15 mouse cellular contexts compared by ENCODE assay signal in genomic region chr2:157841121-157841520, GRCm38 (mm10).
A peak's percentile ranks its signal among the peaks of the same experiment; 100 is the strongest.
DNase-seq lines count a peak whose midpoint lies in the region; ATAC-seq lines count a peak whose summit lies in the region.
"Had no signal": no experiment of that assay in that cellular context is flagged by ENCODE, and none has a peak within 500 bp of the region (broad histone marks: within the 10 kb centered on the region; RNA-seq: fewer than 3 reads in every experiment).

No protein-coding gene starts in this region.

- H3K36me3 ChIP-seq in kidney, embryonic 15.5 days: peaks cover 6% of the 10 kb centered on the region; the same call in 1 of the 2 replicates
- H3K36me3 ChIP-seq in forebrain, embryonic 16.5 days (ENCODE audit: control insufficient read depth, insufficient read depth): no peaks in the 10 kb centered on the region
- H3K36me3 ChIP-seq in midbrain, embryonic 15.5 days (replicated peaks): no peaks in the 10 kb centered on the region

- intact Hi-C loops in left cerebral cortex, postnatal 25 days (cut with DNase I): no loop called here

- H3K4me2 ChIP-seq in kidney, embryonic 15.5 days: no peak overlapping the region
- H3K4me2 ChIP-seq in forebrain, embryonic 16.5 days (ENCODE audit: low read length): no peak overlapping the region
- no peak overlapping the region for H3K4me2 ChIP-seq in midbrain, embryonic 15.5 days
- H3K4me2 ChIP-seq: liver, embryonic 12.5 days had no signal

- 41% methylated on average over 6 of the region's 6 CpGs for WGBS in kidney, embryonic 15.5 days
- WGBS in forebrain, embryonic 16.5 days: 52% methylated on average over 6 of the region's 6 CpGs
- 64% methylated on average over 6 of the region's 6 CpGs for WGBS in midbrain, embryonic 15.5 days

- H3K27ac ChIP-seq in kidney, embryonic 15.5 days: peak overlapping the region; percentile 56; the same call in 1 of the 2 replicates
- peak overlapping the region; percentile 1; the same call in 1 of the 2 replicates for H3K27ac ChIP-seq in forebrain, embryonic 16.5 days (ENCODE audit: low read length)
- H3K27ac ChIP-seq in midbrain, embryonic 15.5 days: peak overlapping the region; percentile 49
- H3K27ac ChIP-seq: heart, adult 2 months; left cerebral cortex, adult 2 months; liver, embryonic 12.5 days had no signal

- no peaks in the 10 kb centered on the region for H3K9me3 ChIP-seq in kidney, embryonic 15.5 days (replicated peaks)
- no peaks in the 10 kb centered on the region for H3K9me3 ChIP-seq in forebrain, embryonic 16.5 days (ENCODE audit: control insufficient read depth, low read length)
- H3K9me3 ChIP-seq in midbrain, embryonic 15.5 days: no peaks in the 10 kb centered on the region
- H3K9me3 ChIP-seq: liver, embryonic 12.5 days had no signal

- no peak overlapping the region for H3K9ac ChIP-seq in kidney, embryonic 15.5 days
- H3K9ac ChIP-seq in forebrain, embryonic 16.5 days (replicated peaks; ENCODE audit: low read depth, low read length): no peak overlapping the region
- no peak overlapping the region for H3K9ac ChIP-seq in midbrain, embryonic 15.5 days
- H3K9ac ChIP-seq: liver, embryonic 12.5 days had no signal

- DNase-seq in kidney, adult 11 months: no peak
- DNase-seq in R1 (ENCODE audit: low read depth, low spot score): peak; percentile 81
- no peak for DNase-seq in left cerebral cortex, postnatal 25 days (ENCODE audit: low spot score in 2 of 2)
- DNase-seq in urinary bladder, adult 2 months (ENCODE audit: low spot score): no peak
- DNase-seq: cerebellum, adult 8-10 months; heart, postnatal 4 days; kidney, postnatal 10 days had no signal

- no peak for ATAC-seq in kidney, embryonic 15.5 days (replicated peaks; ENCODE audit: low FRiP score)
- ATAC-seq in forebrain, embryonic 16.5 days: peak; percentile 39; the same call in 1 of the 2 replicates
- ATAC-seq in midbrain, embryonic 15.5 days (replicated peaks): no peak
- no peak for ATAC-seq in frontal cortex, adult (ENCODE audit: low TSS enrichment)
- ATAC-seq: liver, embryonic 12.5 days had no signal

- H3K4me1 ChIP-seq in kidney, embryonic 15.5 days: peaks cover 33% of the 10 kb centered on the region
- peaks cover 5% of the 10 kb centered on the region for H3K4me1 ChIP-seq in forebrain, embryonic 16.5 days (replicated peaks; ENCODE audit: control insufficient read depth, insufficient read depth, low read length)
- peaks cover 16% of the 10 kb centered on the region for H3K4me1 ChIP-seq in midbrain, embryonic 15.5 days
- H3K4me1 ChIP-seq: liver, embryonic 12.5 days had no signal

- no peaks in the 10 kb centered on the region for H3K27me3 ChIP-seq in kidney, embryonic 15.5 days
- H3K27me3 ChIP-seq in forebrain, embryonic 16.5 days (replicated peaks; ENCODE audit: control insufficient read depth, insufficient read depth, low read length): no peaks in the 10 kb centered on the region
- H3K27me3 ChIP-seq in midbrain, embryonic 15.5 days (replicated peaks): no peaks in the 10 kb centered on the region
- H3K27me3 ChIP-seq: liver, embryonic 12.5 days had no signal

- no peak overlapping the region for H3K4me3 ChIP-seq in kidney, embryonic 15.5 days (replicated peaks)
- H3K4me3 ChIP-seq in forebrain, embryonic 16.5 days (replicated peaks; ENCODE audit: low read length): no peak overlapping the region
- no peak overlapping the region for H3K4me3 ChIP-seq in midbrain, embryonic 15.5 days
- H3K4me3 ChIP-seq: heart, adult 2 months; left cerebral cortex, adult 2 months; liver, embryonic 12.5 days; myocyte had no signal

Comparison
In these comparisons a context has a peak if more than half of its experiments do, and no peak if none do; other contexts are left out.
1. H3K27ac ChIP-seq: peak in every context shown above with its lines; median percentile 56 in kidney, embryonic 15.5 days; 49 in midbrain, embryonic 15.5 days; 1 in forebrain, embryonic 16.5 days.